Mouse (Mus musculus) neural tube, embryonic 11.5 days (tissue): ENCODE data around the gene Rpl5. TPM values are rescaled to one million over a fixed set of nuclear protein-coding genes. Genes with fewer than 3 reads are reported as not detected.
"Not testable (repeated sequence)": the region's sequence is repeated elsewhere in the genome, so short reads cannot be mapped to it uniquely, and the experiment has no call there.

Experiments used
- ATAC-seq: fragments of 200-750 bp; cut with Nextera tagmentation; 2 replicates; pipeline ENCODE4 v1.8.0; 2017; ENCODE audit warnings: moderate number of reproducible peaks, mild to moderate bottlenecking, moderate TSS enrichment, moderate library complexity; ENCODE audit not compliant: insufficient read depth, low FRiP score, low TSS enrichment
- DNase-seq: peaks from one replicate; pipeline ENCODE4 v3.0.0-alpha.2; 2015; ENCODE audit warnings: low spot score
- H3K27ac ChIP-seq: fragments of 300-500 bp; sonication (generic); 2 replicates; pipeline ENCODE4 v1.5.1; 2014; ENCODE audit warnings: low read depth, mild to moderate bottlenecking, low read length
- H3K27me3 ChIP-seq: fragments of 300-500 bp; sonication (generic); 2 replicates; pipeline ENCODE4 v1.6.1; 2014; ENCODE audit warnings: mild to moderate bottlenecking, low read length, mixed read lengths; ENCODE audit not compliant: control insufficient read depth, insufficient read depth
- H3K36me3 ChIP-seq: fragments of 300-500 bp; sonication (generic); 2 replicates; pipeline ENCODE4 v1.6.1; 2014; ENCODE audit warnings: mild to moderate bottlenecking, low read length, moderate library complexity, mixed read lengths; ENCODE audit not compliant: control insufficient read depth, insufficient read depth
- H3K4me1 ChIP-seq: fragments of 300-500 bp; sonication (generic); 2 replicates; pipeline ENCODE4 v1.6.1; 2014; ENCODE audit warnings: low read length, mixed read lengths; ENCODE audit not compliant: control insufficient read depth, insufficient read depth
- H3K4me2 ChIP-seq: fragments of 300-500 bp; sonication (generic); 2 replicates; pipeline ENCODE4 v1.6.1; 2014; ENCODE audit warnings: low read depth, mild to moderate bottlenecking, moderate library complexity
- H3K4me3 ChIP-seq: fragments of 300-500 bp; sonication (generic); 2 replicates; pipeline ENCODE4 v1.5.1; 2014; ENCODE audit warnings: low read depth, low read length
- H3K9ac ChIP-seq: fragments of 300-500 bp; sonication (generic); 2 replicates; pipeline ENCODE4 v1.6.1; 2014; ENCODE audit warnings: mild to moderate bottlenecking, low read length
- H3K9me3 ChIP-seq: fragments of 300-500 bp; sonication (generic); 2 replicates; pipeline ENCODE4 v1.6.1; 2016; ENCODE audit warnings: low read length; ENCODE audit not compliant: control insufficient read depth
- WGBS: fragments of 180-500 bp; shearing (Covaris S2); extraction: QIAGEN DNeasy Blood & Tissue Kit; methylation state at CpG from one replicate; pipeline ENCODE4 v1.1.7; 2014; 5-methylcytosine and 5-hydroxymethylcytosine counted together
- polyA plus RNA-seq: library from polyadenylated mRNA; unstranded; fragments of >200 nt; fragmentation: Nextera tagmentation; extraction: Ambion mirVana; gene quantifications from 2 replicates; pipeline ENCODE4 v1.2.1, GENCODE M21; 2014

The Rpl5 gene
- polyA plus RNA-seq, 1 experiment from 2014 or later = 73.7 TPM

GRCm38 (mm10) chr5:107889994-107890888 lies 10.1 kb upstream of the Rpl5 start:
- DNase-seq (no peak), ATAC-seq (no peak)
- H3K9ac ChIP-seq = no peak overlapping the region
- no peak overlapping the region for H3K4me2 ChIP-seq
- H3K27ac ChIP-seq = no peak overlapping the region
- H3K4me1 ChIP-seq = no peaks in the 10 kb centered on the region
- no peaks in the 10 kb centered on the region for H3K9me3 ChIP-seq
- WGBS = 66% methylated on average over 9 of the region's 9 CpGs
- H3K4me3 ChIP-seq = no peak overlapping the region
- no peaks in the 10 kb centered on the region for H3K27me3 ChIP-seq
- H3K36me3 ChIP-seq = no peaks in the 10 kb centered on the region

- H3K9me3 ChIP-seq, H3K4me1 ChIP-seq, H3K9ac ChIP-seq, ATAC-seq, H3K27ac ChIP-seq, H3K36me3 ChIP-seq, H3K4me3 ChIP-seq, DNase-seq, H3K4me2 ChIP-seq, H3K27me3 ChIP-seq: not testable (repeated sequence)
- no CpG with 5 or more reads among the region's 1 CpGs for WGBS
Measured at GRCm38 (mm10) chr5:107891515-107891914, 8.8 kb upstream of the Rpl5 start.

- H3K36me3 ChIP-seq = no peaks in the 10 kb centered on the region
- ATAC-seq (no peak), DNase-seq (no peak)
- WGBS = 73% methylated on average over 7 of the region's 7 CpGs
- H3K4me1 ChIP-seq = no peaks in the 10 kb centered on the region
- H3K9me3 ChIP-seq = no peaks in the 10 kb centered on the region
- H3K4me2 ChIP-seq = no peak overlapping the region
- H3K27me3 ChIP-seq = no peaks in the 10 kb centered on the region
- no peak overlapping the region for H3K4me3 ChIP-seq
- H3K9ac ChIP-seq = no peak overlapping the region
- H3K27ac ChIP-seq = no peak overlapping the region
Measured at GRCm38 (mm10) chr5:107894676-107895075, 5.6 kb upstream of the Rpl5 start.

GRCm38 (mm10) chr5:107896265-107896664 lies 4.0 kb upstream of the Rpl5 start:
- H3K4me3 ChIP-seq = no peak overlapping the region
- H3K9me3 ChIP-seq = no peaks in the 10 kb centered on the region
- no peak overlapping the region for H3K4me2 ChIP-seq
- no peak for ATAC-seq
- no peak overlapping the region for H3K9ac ChIP-seq
- 82% methylated on average over 1 of the region's 1 CpGs for WGBS
- H3K27ac ChIP-seq = no peak overlapping the region
- DNase-seq = no peak
- H3K27me3 ChIP-seq = no peaks in the 10 kb centered on the region
- H3K36me3 ChIP-seq = no peaks in the 10 kb centered on the region
- no peaks in the 10 kb centered on the region for H3K4me1 ChIP-seq

- WGBS = under 1% methylated on average over 23 of the region's 23 CpGs
- Histone ChIP-seq H3K27ac (peak overlapping the region; percentile 76), H3K9me3 (no peaks in the 10 kb centered on the region), H3K4me2 (peak overlapping the region; percentile 77), H3K4me1 (no peaks in the 10 kb centered on the region; the same call in none of the 2 replicates), H3K9ac (peak overlapping the region; percentile 98), H3K27me3 (no peaks in the 10 kb centered on the region), H3K36me3 (peaks cover 13% of the 10 kb centered on the region), H3K4me3 (peak overlapping the region; percentile 99)
- ATAC-seq = peak; percentile 42
- no peak for DNase-seq
Measured at GRCm38 (mm10) chr5:107901014-107901615, 813 bp downstream of the Rpl5 start.

GRCm38 (mm10) chr5:107904325-107904724 lies 4.0 kb downstream of the Rpl5 start:
- DNase-seq = no peak
- H3K36me3 ChIP-seq = peaks cover 19% of the 10 kb centered on the region
- no peaks in the 10 kb centered on the region for H3K9me3 ChIP-seq
- H3K27ac ChIP-seq = no peak overlapping the region
- no peak overlapping the region for H3K9ac ChIP-seq
- ATAC-seq = no peak
- no peak overlapping the region for H3K4me3 ChIP-seq
- H3K4me1 ChIP-seq = no peaks in the 10 kb centered on the region; the same call in none of the 2 replicates
- no peaks in the 10 kb centered on the region for H3K27me3 ChIP-seq
- H3K4me2 ChIP-seq = no peak overlapping the region
- WGBS = 78% methylated on average over 3 of the region's 3 CpGs

- Histone ChIP-seq H3K27ac (no peak overlapping the region), H3K4me1 (no peaks in the 10 kb centered on the region), H3K9me3 (no peaks in the 10 kb centered on the region), H3K4me3 (no peak overlapping the region), H3K9ac (no peak overlapping the region), H3K36me3 (peaks cover 19% of the 10 kb centered on the region), H3K4me2 (no peak overlapping the region), H3K27me3 (no peaks in the 10 kb centered on the region)
- ATAC-seq = no peak
- DNase-seq = no peak
- WGBS = 91% methylated on average over 2 of the region's 2 CpGs
Measured at GRCm38 (mm10) chr5:107908514-107909110, 8.3 kb downstream of the Rpl5 start.

- no peak overlapping the region for H3K4me3 ChIP-seq
- H3K4me2 ChIP-seq = no peak overlapping the region
- no peaks in the 10 kb centered on the region for H3K4me1 ChIP-seq
- no peaks in the 10 kb centered on the region for H3K9me3 ChIP-seq
- ATAC-seq = no peak
- DNase-seq = no peak
- peaks cover 14% of the 10 kb centered on the region for H3K36me3 ChIP-seq
- no peaks in the 10 kb centered on the region for H3K27me3 ChIP-seq
- WGBS = 89% methylated on average over 3 of the region's 3 CpGs
- H3K27ac ChIP-seq = no peak overlapping the region
- H3K9ac ChIP-seq = no peak overlapping the region
Measured at GRCm38 (mm10) chr5:107909668-107910067, 9.4 kb downstream of the Rpl5 start.
